Mouse (Mus musculus): ENCODE measurements at regions not wholly inside any gene's neighbourhood (a gene's known extent, or its start where the extent isn't known, plus 50 kb on each side); places are given as distances from the start of the nearest gene placed in this dataset.

DNA sequence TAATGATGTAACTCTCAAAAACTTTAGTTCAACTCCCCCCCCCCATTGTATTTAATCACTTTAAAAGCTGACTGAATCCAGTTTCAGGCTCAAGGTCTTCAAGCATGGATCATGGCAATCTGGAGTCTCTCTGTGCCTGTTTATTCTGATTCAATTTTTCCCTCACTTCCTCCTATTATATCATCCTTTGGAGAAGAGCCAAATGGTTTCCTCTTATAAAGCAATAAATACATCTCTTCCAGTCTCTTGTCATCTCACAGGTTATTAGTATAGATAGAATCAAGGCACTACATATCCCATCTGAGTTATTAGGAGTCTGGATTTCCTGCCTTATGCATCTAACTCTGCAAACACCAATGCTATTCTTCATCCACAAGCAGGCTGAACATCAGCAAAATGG is 530.2 kb upstream of the Pdcd1 start:
- H3K27me3 ChIP-seq (ENCODE audit: insufficient read depth, low read length) = no peaks in the 10 kb centered on the region
- DNase-seq (no peak), ATAC-seq (no peak)
- no peak for TF ChIP-seq EP300 (IDR thresholded peaks at IDR 0.05; ENCODE audit: low read depth)
- TF ChIP-seq CTCF (IDR thresholded peaks at IDR 0.05; ENCODE audit: low read depth) = no peak
- no peak overlapping the region for H3K4me3 ChIP-seq (ENCODE audit: low read depth, low read length)
- H3K9ac ChIP-seq (replicated peaks) = no peak overlapping the region
- no peaks in the 10 kb centered on the region for H3K4me1 ChIP-seq (ENCODE audit: insufficient read depth)
- no peak overlapping the region for H3K27ac ChIP-seq (ENCODE audit: low read depth)
- H3K36me3 ChIP-seq (replicated peaks; ENCODE audit: insufficient read depth, low read length) = no peaks in the 10 kb centered on the region
- no peak overlapping the region for H3K4me2 ChIP-seq (ENCODE audit: low read depth, low read length)
- no peaks in the 10 kb centered on the region for H3K9me3 ChIP-seq (ENCODE audit: low read length)

DNA sequence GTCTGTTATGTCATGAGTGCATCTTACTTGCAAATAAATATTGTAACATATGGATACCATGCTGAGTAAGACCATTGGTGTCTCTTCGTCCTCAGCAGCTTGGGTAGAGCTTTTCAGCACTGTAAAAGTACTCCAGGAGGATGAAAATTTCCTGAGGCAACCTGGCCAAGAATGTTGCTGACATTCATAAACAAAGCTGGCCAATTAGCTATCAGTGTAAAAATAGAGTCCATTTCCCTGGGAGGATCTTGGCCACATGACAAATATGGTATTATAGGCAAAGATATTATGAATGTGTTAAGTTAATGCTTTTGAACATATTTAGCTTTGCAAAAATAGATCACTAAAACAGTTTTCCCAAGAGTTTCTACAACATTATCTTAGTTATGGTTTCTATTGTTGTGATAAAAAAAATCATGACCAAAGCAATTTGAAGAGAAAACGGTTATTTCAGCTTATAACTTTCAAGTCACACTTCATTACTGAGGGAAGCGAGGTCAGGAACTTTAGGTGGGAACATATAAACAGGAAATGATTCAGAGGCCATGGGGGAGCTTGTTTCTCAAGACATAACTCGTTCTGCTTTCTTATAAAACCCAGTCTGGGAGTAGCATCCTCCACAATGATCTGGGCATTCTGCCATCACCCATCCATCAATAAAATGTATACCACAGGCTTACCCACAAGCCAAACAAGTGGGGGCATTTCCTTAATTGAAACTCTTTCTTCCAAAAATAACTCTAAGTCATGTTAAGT is 529.5 kb upstream of the Pdcd1 start:
- H3K4me2 ChIP-seq (ENCODE audit: low read depth, low read length) = no peak overlapping the region
- H3K4me1 ChIP-seq (ENCODE audit: insufficient read depth) = no peaks in the 10 kb centered on the region
- no peak overlapping the region for H3K4me3 ChIP-seq (ENCODE audit: low read depth, low read length)
- no peaks in the 10 kb centered on the region for H3K36me3 ChIP-seq (replicated peaks; ENCODE audit: insufficient read depth, low read length)
- no peak overlapping the region for H3K27ac ChIP-seq (ENCODE audit: low read depth)
- TF ChIP-seq CTCF (IDR thresholded peaks at IDR 0.05; ENCODE audit: low read depth) = no peak
- no peak for TF ChIP-seq EP300 (IDR thresholded peaks at IDR 0.05; ENCODE audit: low read depth)
- ATAC-seq = peak; percentile 47
- no peaks in the 10 kb centered on the region for H3K27me3 ChIP-seq (ENCODE audit: insufficient read depth, low read length)
- H3K9me3 ChIP-seq (ENCODE audit: low read length) = no peaks in the 10 kb centered on the region
- 25% methylated on average over 4 of the region's 4 CpGs for WGBS (ENCODE audit: insufficient replicate concordance)
- DNase-seq = no peak
- no peak overlapping the region for H3K9ac ChIP-seq (replicated peaks)

DNA sequence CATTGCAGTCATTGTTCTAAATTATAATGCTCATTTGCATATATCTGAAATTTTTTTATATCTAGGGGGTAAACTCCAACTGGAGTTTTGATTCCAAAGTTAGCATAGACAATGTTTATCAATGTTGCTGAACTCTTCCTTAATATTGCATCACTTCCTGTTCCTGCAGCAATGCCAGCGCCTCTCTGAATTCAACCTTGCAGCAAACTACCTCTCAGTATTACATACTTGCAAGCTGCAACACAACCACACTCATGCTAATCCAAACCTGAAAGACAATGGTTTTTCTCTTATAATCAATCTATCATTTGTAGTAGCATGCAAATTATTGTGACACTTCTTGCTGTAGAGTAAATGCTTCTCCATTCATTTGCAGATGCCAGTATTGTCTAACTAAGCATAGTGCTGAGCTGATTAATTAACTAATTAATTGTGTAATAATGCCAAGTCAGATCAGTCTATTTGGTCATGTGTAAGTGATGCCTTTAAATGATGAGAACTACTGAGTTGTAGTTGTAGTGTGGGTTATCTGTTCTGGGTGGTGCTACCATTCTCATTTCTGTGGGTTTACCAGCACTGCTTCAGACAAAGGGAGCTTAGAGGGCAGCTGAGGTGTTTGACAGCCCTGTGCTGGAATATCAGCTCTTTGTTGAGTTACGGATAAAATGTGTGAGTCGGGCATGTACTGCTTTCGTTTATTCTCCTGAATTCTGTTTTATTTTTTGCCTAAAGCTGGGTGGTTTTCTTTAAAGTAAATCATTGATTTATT is 480.6 kb upstream of the Pdcd1 start:
- no peaks in the 10 kb centered on the region for H3K9me3 ChIP-seq (ENCODE audit: low read length)
- no peak overlapping the region for H3K4me2 ChIP-seq (ENCODE audit: low read depth, low read length)
- no peak overlapping the region for H3K9ac ChIP-seq (replicated peaks)
- no peaks in the 10 kb centered on the region for H3K36me3 ChIP-seq (replicated peaks; ENCODE audit: insufficient read depth, low read length)
- WGBS (ENCODE audit: insufficient replicate concordance) = 68% methylated on average over 4 of the region's 4 CpGs
- DNase-seq (no peak), ATAC-seq (no peak)
- H3K4me3 ChIP-seq (ENCODE audit: low read depth, low read length) = no peak overlapping the region
- TF ChIP-seq CTCF (IDR thresholded peaks at IDR 0.05; ENCODE audit: low read depth) (no peak), EP300 (IDR thresholded peaks at IDR 0.05; ENCODE audit: low read depth) (no peak)
- H3K27me3 ChIP-seq (ENCODE audit: insufficient read depth, low read length) = no peaks in the 10 kb centered on the region
- no peak overlapping the region for H3K27ac ChIP-seq (ENCODE audit: low read depth)
- H3K4me1 ChIP-seq (ENCODE audit: insufficient read depth) = no peaks in the 10 kb centered on the region

DNA sequence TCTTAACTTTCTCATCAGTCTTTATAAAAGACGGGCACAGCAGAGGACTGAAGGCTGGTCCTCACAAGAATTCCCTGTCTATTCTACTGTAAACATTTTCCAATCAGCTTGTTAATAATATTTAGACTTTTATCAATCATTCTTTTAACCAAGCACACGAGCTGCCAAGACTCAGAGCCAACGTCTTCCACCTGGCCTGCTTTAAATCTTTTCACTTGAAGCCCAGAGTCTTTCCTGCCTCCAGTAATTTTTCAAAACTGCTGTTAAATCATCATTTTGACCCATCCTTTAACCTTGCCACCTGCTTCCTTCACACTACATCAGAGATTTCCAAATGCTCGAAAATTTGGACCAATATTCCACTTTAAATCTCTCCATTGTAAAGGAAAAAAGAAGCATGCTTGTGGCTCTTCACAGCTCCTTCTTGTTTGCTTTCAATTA is 451.7 kb upstream of the Pdcd1 start:
- 63% methylated on average over 4 of the region's 4 CpGs for WGBS (ENCODE audit: insufficient replicate concordance)
- no peak overlapping the region for H3K9ac ChIP-seq (replicated peaks)
- H3K4me1 ChIP-seq (ENCODE audit: insufficient read depth) = no peaks in the 10 kb centered on the region
- DNase-seq (no peak), ATAC-seq (no peak)
- H3K36me3 ChIP-seq (replicated peaks; ENCODE audit: insufficient read depth, low read length) = no peaks in the 10 kb centered on the region
- TF ChIP-seq CTCF (IDR thresholded peaks at IDR 0.05; ENCODE audit: low read depth) (no peak), EP300 (IDR thresholded peaks at IDR 0.05; ENCODE audit: low read depth) (no peak)
- H3K4me2 ChIP-seq (ENCODE audit: low read depth, low read length) = no peak overlapping the region
- no peaks in the 10 kb centered on the region for H3K27me3 ChIP-seq (ENCODE audit: insufficient read depth, low read length)
- H3K9me3 ChIP-seq (ENCODE audit: low read length) = no peaks in the 10 kb centered on the region
- H3K4me3 ChIP-seq (ENCODE audit: low read depth, low read length) = no peak overlapping the region
- no peak overlapping the region for H3K27ac ChIP-seq (ENCODE audit: low read depth)

DNA sequence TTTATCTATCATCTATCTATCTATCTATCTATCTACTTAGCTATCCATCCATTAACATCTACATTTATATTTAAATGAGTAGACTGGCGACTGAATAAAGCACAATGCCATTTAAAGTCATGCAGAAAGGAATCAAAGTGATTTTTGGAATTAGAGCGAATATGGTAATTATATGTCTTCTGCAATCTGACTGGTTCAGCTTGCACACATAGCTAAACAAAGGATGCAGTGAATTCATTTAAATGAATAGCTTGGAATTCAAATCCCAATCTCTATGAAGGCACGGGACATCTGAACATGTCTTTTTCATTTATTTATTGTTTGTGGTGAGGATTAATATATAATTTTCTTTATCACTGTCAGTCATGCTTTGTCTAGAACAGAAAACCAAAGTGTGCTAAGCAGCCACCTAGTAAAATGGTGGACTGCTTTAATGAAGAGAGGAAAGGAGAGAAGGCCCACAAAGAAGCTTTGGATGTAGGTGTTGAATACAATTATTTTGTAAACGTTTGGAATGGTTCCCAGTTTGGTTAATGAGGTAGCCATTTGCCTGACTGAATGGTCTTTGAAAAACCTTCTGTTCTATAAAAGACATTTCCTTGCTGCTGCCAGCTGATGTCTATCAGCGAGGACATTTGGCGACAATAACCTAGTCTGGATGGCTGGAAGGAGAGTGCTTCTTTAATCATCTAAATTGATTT is 451.2 kb upstream of the Pdcd1 start:
- Histone ChIP-seq H3K27me3 (ENCODE audit: insufficient read depth, low read length) (no peaks in the 10 kb centered on the region), H3K4me3 (ENCODE audit: low read depth, low read length) (no peak overlapping the region), H3K4me2 (ENCODE audit: low read depth, low read length) (no peak overlapping the region), H3K36me3 (replicated peaks; ENCODE audit: insufficient read depth, low read length) (no peaks in the 10 kb centered on the region), H3K4me1 (ENCODE audit: insufficient read depth) (no peaks in the 10 kb centered on the region), H3K9me3 (ENCODE audit: low read length) (no peaks in the 10 kb centered on the region), H3K9ac (replicated peaks) (no peak overlapping the region), H3K27ac (ENCODE audit: low read depth) (no peak overlapping the region)
- WGBS (ENCODE audit: insufficient replicate concordance) = 72% methylated on average over 6 of the region's 6 CpGs
- no peak for DNase-seq
- ATAC-seq = no peak
- TF ChIP-seq CTCF (IDR thresholded peaks at IDR 0.05; ENCODE audit: low read depth) (no peak), EP300 (IDR thresholded peaks at IDR 0.05; ENCODE audit: low read depth) (no peak)
